Mouse (Mus musculus): Measurements from ENCODE around the gene St6galnac3. TPM values are rescaled to one million over a fixed set of nuclear protein-coding genes. Genes with fewer than 3 reads are reported as not detected.

Gene St6galnac3
- polyA plus RNA-seq, 1 experiment from 2014 or later = 23.2 TPM

- H3K9me3 ChIP-seq (ENCODE audit: control insufficient read depth, low read length) = no peaks in the 10 kb centered on the region
- 90% methylated on average over 4 of the region's 4 CpGs for WGBS
These were observed 267.3 kb downstream of the St6galnac3 start for GRCm38 (mm10) chr3:153457701-153458100.

GRCm38 (mm10) chr3:153457203-153457602 is 267.8 kb downstream of the St6galnac3 start:
- Histone ChIP-seq H3K4me3 (ENCODE audit: low read length) (no peak overlapping the region), H3K4me1 (ENCODE audit: control insufficient read depth, insufficient read depth, low read depth, low read length) (no peaks in the 10 kb centered on the region), H3K27ac (ENCODE audit: low read depth, low read length) (no peak overlapping the region), H3K36me3 (ENCODE audit: control insufficient read depth, insufficient read depth, low read length) (no peaks in the 10 kb centered on the region), H3K4me2 (ENCODE audit: low read length) (no peak overlapping the region), H3K27me3 (replicated peaks; ENCODE audit: control insufficient read depth, insufficient read depth, low read length) (no peaks in the 10 kb centered on the region), H3K9me3 (ENCODE audit: control insufficient read depth, low read length) (no peaks in the 10 kb centered on the region), H3K9ac (ENCODE audit: low read depth, low read length) (no peak overlapping the region)
- 79% methylated on average over 2 of the region's 2 CpGs for WGBS
- no peak; the same call in 1 of the 2 replicates for ATAC-seq

More at GRCm38 (mm10) chr3:153457701-153458100, 267.3 kb downstream of the St6galnac3 start:
- ATAC-seq = no peak
- no peak overlapping the region for H3K27ac ChIP-seq (ENCODE audit: low read depth, low read length)
- no peaks in the 10 kb centered on the region for H3K4me1 ChIP-seq (ENCODE audit: control insufficient read depth, insufficient read depth, low read depth, low read length)
- no peak overlapping the region for H3K4me2 ChIP-seq (ENCODE audit: low read length)
- H3K27me3 ChIP-seq (replicated peaks; ENCODE audit: control insufficient read depth, insufficient read depth, low read length) = no peaks in the 10 kb centered on the region
- H3K9ac ChIP-seq (ENCODE audit: low read depth, low read length) = no peak overlapping the region
- H3K4me3 ChIP-seq (ENCODE audit: low read length) = no peak overlapping the region
- H3K36me3 ChIP-seq (ENCODE audit: control insufficient read depth, insufficient read depth, low read length) = no peaks in the 10 kb centered on the region

- Histone ChIP-seq H3K4me3 (ENCODE audit: low read length) (no peak overlapping the region), H3K9me3 (ENCODE audit: control insufficient read depth, low read length) (no peaks in the 10 kb centered on the region), H3K4me2 (ENCODE audit: low read length) (no peak overlapping the region), H3K27ac (ENCODE audit: low read depth, low read length) (peak overlapping the region; percentile 7; the same call in 1 of the 2 replicates), H3K4me1 (ENCODE audit: control insufficient read depth, insufficient read depth, low read depth, low read length) (no peaks in the 10 kb centered on the region), H3K9ac (ENCODE audit: low read depth, low read length) (no peak overlapping the region), H3K36me3 (ENCODE audit: control insufficient read depth, insufficient read depth, low read length) (no peaks in the 10 kb centered on the region), H3K27me3 (replicated peaks; ENCODE audit: control insufficient read depth, insufficient read depth, low read length) (no peaks in the 10 kb centered on the region)
- ATAC-seq = peak; percentile 63
- 52% methylated on average over 5 of the region's 5 CpGs for WGBS
These were observed 268.7 kb downstream of the St6galnac3 start for GRCm38 (mm10) chr3:153456227-153456626.

GRCm38 (mm10) chr3:153453127-153454049 is 271.6 kb downstream of the St6galnac3 start:
- no peaks in the 10 kb centered on the region for H3K4me1 ChIP-seq (ENCODE audit: control insufficient read depth, insufficient read depth, low read depth, low read length)
- ATAC-seq = no peak
- H3K4me2 ChIP-seq (ENCODE audit: low read length) = no peak overlapping the region
- H3K9ac ChIP-seq (ENCODE audit: low read depth, low read length) = no peak overlapping the region
- 88% methylated on average over 7 of the region's 7 CpGs for WGBS
- H3K9me3 ChIP-seq (ENCODE audit: control insufficient read depth, low read length) = no peaks in the 10 kb centered on the region
- H3K4me3 ChIP-seq (ENCODE audit: low read length) = no peak overlapping the region
- no peaks in the 10 kb centered on the region for H3K36me3 ChIP-seq (ENCODE audit: control insufficient read depth, insufficient read depth, low read length)
- H3K27ac ChIP-seq (ENCODE audit: low read depth, low read length) = no peak overlapping the region
- H3K27me3 ChIP-seq (replicated peaks; ENCODE audit: control insufficient read depth, insufficient read depth, low read length) = no peaks in the 10 kb centered on the region

- Histone ChIP-seq H3K36me3 (ENCODE audit: control insufficient read depth, insufficient read depth, low read length) (no peaks in the 10 kb centered on the region), H3K4me2 (ENCODE audit: low read length) (no peak overlapping the region), H3K9ac (ENCODE audit: low read depth, low read length) (no peak overlapping the region), H3K27me3 (replicated peaks; ENCODE audit: control insufficient read depth, insufficient read depth, low read length) (no peaks in the 10 kb centered on the region), H3K27ac (ENCODE audit: low read depth, low read length) (no peak overlapping the region), H3K4me1 (ENCODE audit: control insufficient read depth, insufficient read depth, low read depth, low read length) (no peaks in the 10 kb centered on the region), H3K4me3 (ENCODE audit: low read length) (no peak overlapping the region), H3K9me3 (ENCODE audit: control insufficient read depth, low read length) (no peaks in the 10 kb centered on the region)
- WGBS = 93% methylated on average over 3 of the region's 3 CpGs
- ATAC-seq = no peak
These were observed 272.5 kb downstream of the St6galnac3 start for GRCm38 (mm10) chr3:153452299-153452996.

- Histone ChIP-seq H3K4me3 (ENCODE audit: low read length) (no peak overlapping the region), H3K36me3 (ENCODE audit: control insufficient read depth, insufficient read depth, low read length) (no peaks in the 10 kb centered on the region), H3K27ac (ENCODE audit: low read depth, low read length) (no peak overlapping the region), H3K9ac (ENCODE audit: low read depth, low read length) (no peak overlapping the region), H3K9me3 (ENCODE audit: control insufficient read depth, low read length) (no peaks in the 10 kb centered on the region), H3K4me2 (ENCODE audit: low read length) (no peak overlapping the region), H3K27me3 (replicated peaks; ENCODE audit: control insufficient read depth, insufficient read depth, low read length) (no peaks in the 10 kb centered on the region), H3K4me1 (ENCODE audit: control insufficient read depth, insufficient read depth, low read depth, low read length) (peaks cover 4% of the 10 kb centered on the region; the same call in 1 of the 2 replicates)
- ATAC-seq = no peak
- WGBS = 90% methylated on average over 9 of the region's 9 CpGs
These were observed 283.6 kb downstream of the St6galnac3 start for GRCm38 (mm10) chr3:153441329-153441728.

- 0 out of 2 replicates have a peak overlapping the region, but pooled peaks have one; percentile 13 for H3K27ac ChIP-seq (ENCODE audit: low read depth, low read length)
- whole genome bisulfite sequencing = 52% methylated on average over 17 of the region's 17 CpGs
These were observed 288.6 kb downstream of the St6galnac3 start for GRCm38 (mm10) chr3:153436076-153437021.

GRCm38 (mm10) chr3:153433010-153433409 is 292.0 kb downstream of the St6galnac3 start:
- Histone ChIP-seq H3K27ac (ENCODE audit: low read depth, low read length) (no peak overlapping the region), H3K9me3 (ENCODE audit: control insufficient read depth, low read length) (no peaks in the 10 kb centered on the region), H3K4me2 (ENCODE audit: low read length) (no peak overlapping the region), H3K4me3 (ENCODE audit: low read length) (no peak overlapping the region), H3K27me3 (replicated peaks; ENCODE audit: control insufficient read depth, insufficient read depth, low read length) (no peaks in the 10 kb centered on the region), H3K36me3 (ENCODE audit: control insufficient read depth, insufficient read depth, low read length) (no peaks in the 10 kb centered on the region), H3K4me1 (ENCODE audit: control insufficient read depth, insufficient read depth, low read depth, low read length) (peaks cover 4% of the 10 kb centered on the region), H3K9ac (ENCODE audit: low read depth, low read length) (no peak overlapping the region)
- no peak for ATAC-seq
- WGBS = 56% methylated on average over 8 of the region's 8 CpGs

More at GRCm38 (mm10) chr3:153436076-153437021, 288.6 kb downstream of the St6galnac3 start:
- Histone ChIP-seq H3K9ac (ENCODE audit: low read depth, low read length) (peak overlapping the region; percentile 13; the same call in 1 of the 2 replicates), H3K4me2 (ENCODE audit: low read length) (peak overlapping the region; percentile 17), H3K36me3 (ENCODE audit: control insufficient read depth, insufficient read depth, low read length) (no peaks in the 10 kb centered on the region), H3K4me1 (ENCODE audit: control insufficient read depth, insufficient read depth, low read depth, low read length) (peaks cover 4% of the 10 kb centered on the region; the same call in 1 of the 2 replicates), H3K9me3 (ENCODE audit: control insufficient read depth, low read length) (no peaks in the 10 kb centered on the region), H3K27me3 (replicated peaks; ENCODE audit: control insufficient read depth, insufficient read depth, low read length) (no peaks in the 10 kb centered on the region), H3K4me3 (ENCODE audit: low read length) (no peak overlapping the region)
- ATAC-seq = peak; percentile 55

All from hindbrain, embryonic 16.5 days (tissue).